Mouse (Mus musculus): Measurements from ENCODE around the gene C330007P06Rik. TPM values are rescaled to one million over a fixed set of nuclear protein-coding genes. Genes with fewer than 3 reads are reported as not detected.

C330007P06Rik gene
- polyA plus RNA-seq, 1 experiment from 2014 or later = 30.3 TPM

DNA sequence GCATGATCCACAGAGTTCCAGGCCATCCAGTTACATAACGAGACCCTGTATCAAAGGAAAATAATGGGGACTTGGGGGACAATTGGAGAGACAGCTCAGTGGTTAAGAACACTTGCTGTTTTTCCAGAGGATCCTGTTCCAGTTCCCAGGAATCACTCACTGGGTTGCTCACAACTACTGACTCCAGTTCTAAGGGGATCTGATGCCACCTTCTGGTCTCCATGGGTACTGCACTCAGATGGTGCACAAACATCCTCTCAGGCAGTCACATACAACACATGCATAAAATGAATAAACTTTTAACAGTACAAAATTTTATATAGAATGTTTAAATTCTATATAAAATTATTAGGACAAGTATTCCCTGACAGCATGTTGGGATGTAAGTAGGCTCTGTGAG lies 10.8 kb upstream of the C330007P06Rik start:
- no peaks in the 10 kb centered on the region for H3K4me1 ChIP-seq (ENCODE audit: control insufficient read depth, insufficient read depth, low read length)
- no peak overlapping the region for H3K9ac ChIP-seq (ENCODE audit: low read length)
- peaks cover 8% of the 10 kb centered on the region; the same call in 1 of the 2 replicates for H3K36me3 ChIP-seq (ENCODE audit: control insufficient read depth, insufficient read depth, low read length)
- H3K4me3 ChIP-seq (replicated peaks; ENCODE audit: low read length) = no peak overlapping the region
- no peaks in the 10 kb centered on the region for H3K27me3 ChIP-seq (ENCODE audit: control insufficient read depth, insufficient read depth, low read length)
- H3K9me3 ChIP-seq (replicated peaks; ENCODE audit: control insufficient read depth, low read length) = peaks cover 3% of the 10 kb centered on the region; the same call in 1 of the 2 replicates
- ATAC-seq (ENCODE audit: insufficient read depth, low FRiP score) = no peak
- 90% methylated on average over 1 of the region's 1 CpGs for WGBS
- no peak overlapping the region for H3K4me2 ChIP-seq (ENCODE audit: low read depth, low read length)
- no peak overlapping the region for H3K27ac ChIP-seq (ENCODE audit: low read length)

DNA sequence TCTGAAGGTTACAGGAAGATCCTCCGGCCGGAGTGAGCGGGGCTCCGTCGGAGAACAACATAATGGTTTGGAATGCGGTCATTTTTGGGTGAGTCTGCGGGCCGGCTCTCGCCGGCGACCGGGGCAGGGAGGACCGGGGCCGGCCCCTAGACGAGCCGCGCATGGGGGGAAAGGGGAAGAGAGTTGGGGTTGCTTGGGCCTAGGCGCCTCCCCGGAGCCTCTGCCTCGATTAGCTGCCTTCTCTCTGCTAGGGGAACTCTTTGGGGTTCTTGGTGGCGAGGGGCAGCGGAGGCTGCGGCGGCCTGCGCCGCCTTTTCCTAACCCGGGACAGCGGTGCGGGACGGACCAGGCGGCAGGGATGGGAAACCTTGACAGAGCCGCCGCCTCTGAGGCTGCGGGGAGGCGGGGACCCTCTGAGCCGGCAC lies 805 bp upstream of the C330007P06Rik start:
- no peaks in the 10 kb centered on the region for H3K9me3 ChIP-seq (replicated peaks; ENCODE audit: control insufficient read depth, low read length)
- no peaks in the 10 kb centered on the region for H3K27me3 ChIP-seq (ENCODE audit: control insufficient read depth, insufficient read depth, low read length)
- H3K9ac ChIP-seq (ENCODE audit: low read length) = peak overlapping the region; percentile 83
- 9% methylated on average over 26 of the region's 36 CpGs for WGBS
- no peak; the same call in 1 of the 2 replicates for ATAC-seq (ENCODE audit: insufficient read depth, low FRiP score)
- peak overlapping the region; percentile 70 for H3K27ac ChIP-seq (ENCODE audit: low read length)
- H3K4me3 ChIP-seq (replicated peaks; ENCODE audit: low read length) = peak overlapping the region; percentile 71
- H3K36me3 ChIP-seq (ENCODE audit: control insufficient read depth, insufficient read depth, low read length) = no peaks in the 10 kb centered on the region
- peak overlapping the region; percentile 59 for H3K4me2 ChIP-seq (ENCODE audit: low read depth, low read length)
- H3K4me1 ChIP-seq (ENCODE audit: control insufficient read depth, insufficient read depth, low read length) = no peaks in the 10 kb centered on the region

DNA sequence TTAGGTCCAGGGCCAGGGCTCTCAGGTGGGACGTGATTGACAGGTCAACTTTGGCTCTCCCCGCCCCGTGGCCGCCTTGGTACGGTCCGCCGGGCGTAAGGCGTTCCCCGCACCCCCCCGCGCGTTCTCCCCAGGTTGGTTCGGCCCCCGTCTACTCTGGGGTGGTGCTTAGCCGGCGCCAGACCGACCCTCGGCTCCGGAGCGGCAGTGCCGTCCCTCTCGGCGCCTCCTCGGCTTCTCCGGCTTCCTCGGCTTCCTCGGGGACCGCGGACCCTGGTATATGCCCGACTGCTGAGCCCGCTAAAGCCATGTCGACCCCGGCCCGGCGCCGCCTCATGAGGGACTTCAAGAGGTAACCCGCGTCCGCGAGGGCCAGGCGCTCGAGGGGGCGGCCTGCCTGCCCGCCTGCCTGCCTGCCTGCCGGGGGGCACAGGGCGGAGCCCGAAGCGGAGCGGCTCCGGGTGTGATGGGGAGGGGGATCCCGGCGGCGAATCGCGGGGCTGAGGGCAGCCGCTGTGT lies 326 bp upstream of the C330007P06Rik start:
- peak; percentile 97 for ATAC-seq (ENCODE audit: insufficient read depth, low FRiP score)
- no peaks in the 10 kb centered on the region for H3K9me3 ChIP-seq (replicated peaks; ENCODE audit: control insufficient read depth, low read length)
- no peaks in the 10 kb centered on the region for H3K4me1 ChIP-seq (ENCODE audit: control insufficient read depth, insufficient read depth, low read length)

DNA sequence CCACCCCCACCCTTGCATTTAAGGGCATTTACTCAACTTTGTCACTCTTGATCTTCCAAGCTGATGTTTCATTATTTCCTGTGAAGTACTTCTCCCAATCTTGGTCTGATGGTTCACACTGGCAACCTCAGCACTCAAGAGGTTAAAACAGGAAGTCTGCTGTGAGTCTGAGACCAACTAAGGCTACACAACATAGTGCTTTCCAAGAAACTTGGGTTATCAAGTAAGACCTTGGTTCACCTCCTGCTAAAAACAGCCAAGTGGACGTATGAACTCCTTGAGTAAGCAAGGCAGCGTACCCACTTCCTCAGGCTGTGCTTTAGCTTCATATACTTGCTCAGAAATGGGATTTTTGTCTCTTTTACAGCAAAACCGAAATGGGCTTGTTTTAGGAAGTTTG lies 3.5 kb downstream of the C330007P06Rik start:
- Histone ChIP-seq H3K9me3 (replicated peaks; ENCODE audit: control insufficient read depth, low read length) (no peaks in the 10 kb centered on the region), H3K27ac (ENCODE audit: low read length) (no peak overlapping the region), H3K27me3 (ENCODE audit: control insufficient read depth, insufficient read depth, low read length) (no peaks in the 10 kb centered on the region), H3K4me1 (ENCODE audit: control insufficient read depth, insufficient read depth, low read length) (no peaks in the 10 kb centered on the region), H3K4me3 (replicated peaks; ENCODE audit: low read length) (no peak overlapping the region), H3K36me3 (ENCODE audit: control insufficient read depth, insufficient read depth, low read length) (no peaks in the 10 kb centered on the region), H3K9ac (ENCODE audit: low read length) (no peak overlapping the region), H3K4me2 (ENCODE audit: low read depth, low read length) (no peak overlapping the region)
- ATAC-seq (ENCODE audit: insufficient read depth, low FRiP score) = no peak
- 80% methylated on average over 3 of the region's 3 CpGs for WGBS

More for the DNA sequence above, 326 bp upstream of the C330007P06Rik start:
- Histone ChIP-seq H3K27me3 (ENCODE audit: control insufficient read depth, insufficient read depth, low read length) (no peaks in the 10 kb centered on the region), H3K4me3 (replicated peaks; ENCODE audit: low read length) (peak overlapping the region; percentile 71), H3K9ac (ENCODE audit: low read length) (peak overlapping the region; percentile 83), H3K36me3 (ENCODE audit: control insufficient read depth, insufficient read depth, low read length) (no peaks in the 10 kb centered on the region), H3K4me2 (ENCODE audit: low read depth, low read length) (peak overlapping the region; percentile 52), H3K27ac (ENCODE audit: low read length) (peak overlapping the region; percentile 70)
- WGBS = 14% methylated on average over 54 of the region's 57 CpGs

DNA sequence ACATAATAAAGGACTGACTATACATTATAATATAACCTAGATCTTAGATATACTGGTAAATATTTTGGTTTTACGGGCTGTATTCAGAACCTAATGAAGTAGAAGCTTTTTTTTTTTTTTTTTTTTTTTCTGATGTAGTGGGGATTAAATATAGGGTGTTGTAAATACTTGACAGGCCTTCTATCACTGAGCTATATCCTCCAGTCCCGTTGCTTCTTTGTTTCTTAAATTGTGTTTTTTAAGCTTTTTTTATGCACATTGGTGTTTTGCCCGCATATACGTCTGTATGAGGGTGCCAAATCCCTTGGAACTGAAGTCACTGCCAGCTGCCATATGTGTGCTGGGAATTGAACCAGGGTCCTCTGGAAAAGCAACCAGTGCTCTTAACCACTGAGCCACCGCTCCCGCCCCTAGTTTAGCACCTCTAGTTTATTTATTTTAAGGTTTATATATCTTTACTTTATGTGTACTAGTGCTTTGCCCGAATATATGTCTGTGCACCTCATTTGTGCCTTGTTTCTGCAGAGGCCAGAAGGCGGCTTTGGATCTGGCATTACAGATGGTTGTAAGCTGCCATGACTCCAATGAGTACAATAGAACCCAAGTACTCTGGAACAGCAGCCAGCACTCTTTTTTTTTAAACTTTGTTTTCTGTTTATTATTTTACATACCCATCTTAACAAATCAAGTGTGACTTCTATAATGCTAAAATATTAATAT lies 9.1 kb downstream of the C330007P06Rik start:
- H3K9ac ChIP-seq (ENCODE audit: low read length) = no peak overlapping the region
- H3K4me2 ChIP-seq (ENCODE audit: low read depth, low read length) = peak overlapping the region; percentile 35; the same call in 1 of the 2 replicates
- 49% methylated on average over 8 of the region's 8 CpGs for WGBS
- no peaks in the 10 kb centered on the region for H3K36me3 ChIP-seq (ENCODE audit: control insufficient read depth, insufficient read depth, low read length)
- no peak overlapping the region for H3K27ac ChIP-seq (ENCODE audit: low read length)
- H3K9me3 ChIP-seq (replicated peaks; ENCODE audit: control insufficient read depth, low read length) = no peaks in the 10 kb centered on the region
- H3K4me3 ChIP-seq (replicated peaks; ENCODE audit: low read length) = peak overlapping the region; percentile 49
- H3K4me1 ChIP-seq (ENCODE audit: control insufficient read depth, insufficient read depth, low read length) = peaks cover 3% of the 10 kb centered on the region; the same call in 1 of the 2 replicates
- no peaks in the 10 kb centered on the region for H3K27me3 ChIP-seq (ENCODE audit: control insufficient read depth, insufficient read depth, low read length)
- ATAC-seq (ENCODE audit: insufficient read depth, low FRiP score) = no peak

DNA sequence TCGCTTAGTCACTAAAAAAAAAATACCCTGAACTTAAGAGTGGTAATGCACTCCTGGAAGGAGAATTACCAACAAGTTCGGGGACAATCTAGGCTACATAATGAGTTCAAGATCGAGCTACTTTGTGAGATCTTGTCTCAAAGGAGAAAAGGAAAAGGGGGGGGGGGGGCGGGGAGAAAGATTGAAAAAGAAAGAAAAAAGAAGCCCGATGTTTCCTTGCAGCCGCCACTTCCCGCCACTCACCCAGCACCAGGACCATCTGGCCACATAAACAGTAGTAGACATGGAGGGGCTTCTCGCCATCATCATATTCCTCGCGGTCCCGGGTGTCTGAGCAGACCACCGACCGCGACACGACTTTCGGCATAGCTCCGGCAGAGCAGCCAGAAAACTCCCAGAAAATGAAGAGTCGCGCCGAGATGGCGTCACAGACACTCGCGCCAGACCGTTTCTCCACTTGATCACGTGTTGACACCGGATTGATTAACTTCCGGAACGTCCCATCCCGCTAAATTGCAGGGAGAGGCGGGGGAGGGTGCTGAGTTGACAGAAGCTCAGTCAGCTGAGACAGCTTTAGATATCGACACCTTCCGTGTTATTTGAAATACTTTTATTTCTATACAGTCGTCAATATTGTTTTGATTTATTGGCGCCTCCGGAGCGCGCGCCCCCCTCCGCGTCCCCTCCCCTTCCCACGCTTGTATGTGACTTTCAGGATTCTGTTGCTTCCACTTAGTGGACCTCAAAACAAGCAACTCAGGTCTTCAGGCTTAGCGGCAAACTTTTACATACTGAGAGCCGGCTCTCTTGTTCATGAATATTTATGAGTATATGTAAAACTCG lies 9.9 kb downstream of the C330007P06Rik start:
- peak; percentile 90; the same call in 1 of the 2 replicates for ATAC-seq (ENCODE audit: insufficient read depth, low FRiP score)
- H3K4me1 ChIP-seq (ENCODE audit: control insufficient read depth, insufficient read depth, low read length) = peaks cover 3% of the 10 kb centered on the region; the same call in 1 of the 2 replicates
- H3K27me3 ChIP-seq (ENCODE audit: control insufficient read depth, insufficient read depth, low read length) = no peaks in the 10 kb centered on the region
- H3K27ac ChIP-seq (ENCODE audit: low read length) = no peak overlapping the region
- 12% methylated on average over 43 of the region's 44 CpGs for WGBS
- H3K9me3 ChIP-seq (replicated peaks; ENCODE audit: control insufficient read depth, low read length) = no peaks in the 10 kb centered on the region
- no peaks in the 10 kb centered on the region for H3K36me3 ChIP-seq (ENCODE audit: control insufficient read depth, insufficient read depth, low read length)
- peak overlapping the region; percentile 49 for H3K4me3 ChIP-seq (replicated peaks; ENCODE audit: low read length)
- peak overlapping the region; percentile 50 for H3K4me2 ChIP-seq (ENCODE audit: low read depth, low read length)
- H3K9ac ChIP-seq (ENCODE audit: low read length) = peak overlapping the region; percentile 63

DNA sequence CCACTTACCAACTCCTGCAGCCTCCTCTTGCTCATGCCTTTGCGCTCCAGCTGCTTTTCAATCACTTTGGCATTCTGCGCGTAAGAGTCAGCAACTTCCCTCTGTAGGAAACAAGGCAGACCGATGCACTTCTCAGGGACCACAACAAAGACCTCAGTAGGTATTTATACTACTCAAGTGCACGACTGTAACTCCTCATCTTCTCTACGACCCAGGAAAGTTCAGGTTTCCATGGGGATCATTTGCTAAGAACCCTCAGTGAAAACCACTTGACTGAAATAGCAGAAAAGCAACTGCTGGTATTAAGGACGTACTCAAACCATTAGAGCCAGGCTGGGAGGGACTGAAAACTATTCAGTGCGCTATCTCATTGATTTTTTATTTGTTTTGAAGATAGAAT lies 21.3 kb downstream of the C330007P06Rik start:
- Histone ChIP-seq H3K4me1 (ENCODE audit: control insufficient read depth, insufficient read depth, low read length) (no peaks in the 10 kb centered on the region), H3K27ac (ENCODE audit: low read length) (no peak overlapping the region), H3K9ac (ENCODE audit: low read length) (no peak overlapping the region), H3K36me3 (ENCODE audit: control insufficient read depth, insufficient read depth, low read length) (no peaks in the 10 kb centered on the region), H3K4me2 (ENCODE audit: low read depth, low read length) (no peak overlapping the region), H3K4me3 (replicated peaks; ENCODE audit: low read length) (no peak overlapping the region), H3K9me3 (replicated peaks; ENCODE audit: control insufficient read depth, low read length) (no peaks in the 10 kb centered on the region), H3K27me3 (ENCODE audit: control insufficient read depth, insufficient read depth, low read length) (no peaks in the 10 kb centered on the region)
- WGBS = 86% methylated on average over 8 of the region's 8 CpGs
- no peak for ATAC-seq (ENCODE audit: insufficient read depth, low FRiP score)

DNA sequence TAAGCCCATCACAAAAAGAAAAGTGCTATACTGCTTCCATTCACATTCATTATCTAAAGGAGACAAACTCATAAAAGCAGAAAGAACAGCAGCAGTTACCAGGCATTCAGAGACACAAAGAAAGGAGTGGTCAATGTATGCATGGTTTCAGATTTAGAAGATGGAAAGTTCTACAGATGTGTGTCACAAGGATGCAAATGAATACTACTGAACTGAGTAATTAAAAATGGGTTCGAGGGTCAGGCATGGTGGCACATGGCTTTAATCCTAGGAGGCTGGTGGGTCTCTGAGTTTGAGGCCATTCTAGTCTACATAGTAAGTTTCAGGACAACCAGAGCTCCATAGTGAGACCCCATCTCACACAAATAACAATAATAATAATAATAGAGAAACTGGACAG lies 26.8 kb downstream of the C330007P06Rik start:
- Histone ChIP-seq H3K9me3 (replicated peaks; ENCODE audit: control insufficient read depth, low read length) (no peaks in the 10 kb centered on the region), H3K4me1 (ENCODE audit: control insufficient read depth, insufficient read depth, low read length) (no peaks in the 10 kb centered on the region), H3K4me2 (ENCODE audit: low read depth, low read length) (no peak overlapping the region), H3K36me3 (ENCODE audit: control insufficient read depth, insufficient read depth, low read length) (no peaks in the 10 kb centered on the region), H3K27ac (ENCODE audit: low read length) (no peak overlapping the region), H3K9ac (ENCODE audit: low read length) (no peak overlapping the region), H3K27me3 (ENCODE audit: control insufficient read depth, insufficient read depth, low read length) (no peaks in the 10 kb centered on the region), H3K4me3 (replicated peaks; ENCODE audit: low read length) (no peak overlapping the region)
- WGBS = 76% methylated on average over 1 of the region's 1 CpGs
- ATAC-seq (ENCODE audit: insufficient read depth, low FRiP score) = no peak

Measured in stomach, embryonic 16.5 days (tissue).